ENCODE assay signal across 8 mouse cellular contexts in the genomic region with DNA sequence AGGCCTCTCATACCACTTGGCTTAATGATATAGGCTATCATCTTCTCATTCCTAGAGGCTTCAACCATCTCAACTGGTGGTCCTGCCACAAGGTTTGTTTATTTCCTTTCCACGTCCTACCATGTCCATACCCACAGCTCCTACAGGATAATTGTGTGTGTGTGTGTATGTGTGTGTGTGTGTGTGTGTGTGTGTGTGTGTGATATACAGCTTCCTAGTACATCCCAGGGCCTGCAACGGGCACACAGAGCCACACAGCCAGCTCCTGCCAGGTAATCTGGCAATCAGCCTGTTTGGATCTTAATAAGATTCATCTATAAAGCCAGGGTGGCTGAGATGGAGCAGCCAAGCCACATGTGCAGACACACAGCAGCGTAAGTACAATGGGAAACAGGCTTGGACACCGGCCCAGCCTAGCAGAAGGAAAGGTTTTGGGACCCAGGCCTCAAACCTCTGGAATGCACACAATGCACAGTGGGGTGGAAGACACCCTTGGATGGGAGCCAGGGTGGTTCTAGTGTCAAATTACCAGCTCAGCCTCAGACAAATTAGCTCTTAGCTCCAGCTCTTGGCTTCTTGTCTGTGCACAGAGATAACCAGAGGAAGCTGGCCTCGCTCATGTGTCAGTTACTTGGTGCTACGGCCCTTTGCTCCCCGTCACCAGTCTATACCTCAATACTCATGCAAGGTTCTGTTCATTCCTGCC. TPM values are rescaled to one million over a fixed set of nuclear protein-coding genes. Genes with fewer than 3 reads are reported as not detected.
DNase-seq lines count a peak whose midpoint lies in the region; ATAC-seq and TF ChIP-seq lines count a peak whose summit lies in the region.

No protein-coding gene starts in this region.

- ATAC-seq in liver, embryonic 12.5 days, result no peak
- 0 out of 2 replicates have a peak, but pooled peaks have one; percentile 13 for ATAC-seq in cerebellum, adult (ENCODE audit: insufficient number of reproducible peaks, low FRiP score, low TSS enrichment)
- peak; percentile 87 for ATAC-seq in embryonic facial prominence, embryonic 15.5 days (ENCODE audit: insufficient number of reproducible peaks, low FRiP score, low TSS enrichment, low read depth)
- 0 out of 2 replicates have a peak, but pooled peaks have one; percentile 25 for ATAC-seq in kidney, postnatal 0 days (replicated peaks; ENCODE audit: low FRiP score, low read depth)
- ATAC-seq in activated CD4-positive, CD25-positive, alpha-beta regulatory T cell, adult 4 months, result no peak

- no peak for TF ChIP-seq CTCF in kidney, postnatal 0 days (IDR thresholded peaks at IDR 0.05; ENCODE audit: low read depth)

- H3K36me3 ChIP-seq in liver, embryonic 12.5 days, result no peaks in the 10 kb centered on the region
- H3K36me3 ChIP-seq in embryonic facial prominence, embryonic 15.5 days, result no peaks in the 10 kb centered on the region
- no peaks in the 10 kb centered on the region for H3K36me3 ChIP-seq in kidney, postnatal 0 days (ENCODE audit: insufficient read depth, low read length)

- H3K9ac ChIP-seq in liver, embryonic 12.5 days, result no peak overlapping the region
- no peak overlapping the region for H3K9ac ChIP-seq in embryonic facial prominence, embryonic 15.5 days
- no peak overlapping the region for H3K9ac ChIP-seq in kidney, postnatal 0 days (ENCODE audit: low read depth, low read length)

- no peak overlapping the region for H3K27ac ChIP-seq in liver, embryonic 12.5 days
- H3K27ac ChIP-seq in embryonic facial prominence, embryonic 15.5 days (replicated peaks), result peak overlapping the region; percentile 66
- H3K27ac ChIP-seq in kidney, postnatal 0 days, result no peak overlapping the region

- no peak overlapping the region for H3K4me3 ChIP-seq in liver, embryonic 12.5 days
- no peak overlapping the region for H3K4me3 ChIP-seq in embryonic facial prominence, embryonic 15.5 days (replicated peaks)
- H3K4me3 ChIP-seq in kidney, postnatal 0 days (replicated peaks; ENCODE audit: low read depth, low read length), result no peak overlapping the region

- H3K4me2 ChIP-seq in liver, embryonic 12.5 days, result no peak overlapping the region
- H3K4me2 ChIP-seq in embryonic facial prominence, embryonic 15.5 days (replicated peaks), result 0 out of 2 replicates have a peak overlapping the region, but pooled peaks have one; percentile 2
- H3K4me2 ChIP-seq in kidney, postnatal 0 days (ENCODE audit: low read length), result no peak overlapping the region

- DNase-seq in liver, result peak; percentile 40
- DNase-seq in kidney, postnatal 0 days (ENCODE audit: low spot score), result peak; percentile 57
- peak; percentile 66 for DNase-seq in retina, postnatal 1 day
- DNase-seq in left cerebral cortex, postnatal 25 days (ENCODE audit: low spot score in 2 of 2), result no peak

- H3K27me3 ChIP-seq in liver, embryonic 12.5 days (replicated peaks), result no peaks in the 10 kb centered on the region
- no peaks in the 10 kb centered on the region for H3K27me3 ChIP-seq in embryonic facial prominence, embryonic 15.5 days
- H3K27me3 ChIP-seq in kidney, postnatal 0 days (ENCODE audit: insufficient read depth, low read length), result no peaks in the 10 kb centered on the region

- intact Hi-C loops in left cerebral cortex, postnatal 25 days (cut with DNase I), result no loop called here

- H3K4me1 ChIP-seq in liver, embryonic 12.5 days, result no peaks in the 10 kb centered on the region
- peaks cover 20% of the 10 kb centered on the region for H3K4me1 ChIP-seq in embryonic facial prominence, embryonic 15.5 days
- no peaks in the 10 kb centered on the region for H3K4me1 ChIP-seq in kidney, postnatal 0 days (replicated peaks; ENCODE audit: insufficient read depth, low read length)

- no peaks in the 10 kb centered on the region for H3K9me3 ChIP-seq in liver, embryonic 12.5 days (replicated peaks)
- no peaks in the 10 kb centered on the region for H3K9me3 ChIP-seq in embryonic facial prominence, embryonic 15.5 days (replicated peaks)
- H3K9me3 ChIP-seq in kidney, postnatal 0 days (replicated peaks; ENCODE audit: low read length), result no peaks in the 10 kb centered on the region

- WGBS in liver, embryonic 12.5 days (ENCODE audit: insufficient replicate concordance), result 50% methylated on average over 7 of the region's 7 CpGs
- WGBS in embryonic facial prominence, embryonic 15.5 days, result 17% methylated on average over 7 of the region's 7 CpGs
- 45% methylated on average over 7 of the region's 7 CpGs for WGBS in kidney, postnatal 0 days

RNA-seq across cellular contexts. Expression of a gene that starts 45.0 kb away (rescaled TPM):
- 0.14 and 0.44 TPM in 2 replicates for polyA plus RNA-seq in liver, embryonic 12.5 days (2016; fragmentation: Nextera tagmentation; extraction: Ambion mirVana)
- polyA plus RNA-seq in embryonic facial prominence, embryonic 15.5 days (2015; fragmentation: Nextera tagmentation; extraction: Ambion mirVana), result 3.9 TPM in 2 replicates
- polyA plus RNA-seq in kidney, postnatal 0 days (2015; fragmentation: Nextera tagmentation; extraction: Ambion mirVana), result 0.05 and 0.13 TPM in 2 replicates
- total RNA-seq in left cerebral cortex, postnatal 25 days (2021), result 100 to 1,000 TPM; 587 to 660 TPM
- polyA plus RNA-seq in activated CD4-positive, CD25-positive, alpha-beta regulatory T cell, adult 4 months (2017; shearing (Covaris generic)), result not detected

Comparison
In these comparisons a context has a peak if more than half of its experiments do, and no peak if none do; other contexts are left out.
1. DNase-seq: peak in liver (single experiment), kidney, postnatal 0 days (single experiment) and retina, postnatal 1 day (single experiment); none in left cerebral cortex, postnatal 25 days (0 of 2).
2. ATAC-seq: peak in cerebellum, adult (single experiment), embryonic facial prominence, embryonic 15.5 days (single experiment) and kidney, postnatal 0 days (single experiment); none in liver, embryonic 12.5 days (single experiment) and activated CD4-positive, CD25-positive, alpha-beta regulatory T cell, adult 4 months (single experiment).